Mouse (Mus musculus) CH12.LX (cell line): ENCODE data around the gene Slc7a8. TPM values are rescaled to one million over a fixed set of nuclear protein-coding genes. Genes with fewer than 3 reads are reported as not detected.

Source experiments
- DNase-seq: peaks from one replicate; pipeline ENCODE4 v3.0.0-alpha.2; 2013; ENCODE audit errors: extremely low read depth
- H3K27ac ChIP-seq: 2 replicates; pipeline ENCODE4 v1.5.1; 2012; ENCODE audit warnings: low read depth, mild to moderate bottlenecking, control low read depth, moderate library complexity; ENCODE audit not compliant: insufficient read depth
- H3K27me3 ChIP-seq: replicated peaks from 2 replicates; pipeline ENCODE3; 2012; ENCODE audit warnings: inconsistent platforms
- H3K36me3 ChIP-seq, 2 experiments: replicated peaks in 1 of 2; 2 replicates each; pipeline versions ENCODE3 to v1.6.1; 2012; ENCODE audit warnings: inconsistent platforms in 1 of 2, low read length in 1 of 2, mild to moderate bottlenecking in 1 of 2, mixed read lengths in 1 of 2, moderate library complexity in 1 of 2; ENCODE audit not compliant: control insufficient read depth in 1 of 2, insufficient read depth in 1 of 2
- H3K4me1 ChIP-seq, 2 experiments: 2 replicates each; pipeline ENCODE4 v1.6.1; 2012; ENCODE audit warnings: inconsistent platforms in 1 of 2, moderate library complexity in 1 of 2; ENCODE audit not compliant: insufficient read depth in 2 of 2, control insufficient read depth in 1 of 2
- H3K4me2 ChIP-seq: 2 replicates; pipeline ENCODE4 v1.6.1; 2012; ENCODE audit warnings: low read depth, mild to moderate bottlenecking, control low read depth; ENCODE audit not compliant: poor library complexity, insufficient read depth, severe bottlenecking
- H3K4me3 ChIP-seq, 3 experiments: fragments of 150-350 bp in 1 of 3; sonication (generic) in 1 of 3; replicated peaks in 1 of 3; 2 replicates each; pipeline versions ENCODE3 to v1.5.1; 2011 to 2012; ENCODE audit warnings: low read depth in 2 of 3, low read length in 2 of 3, mild to moderate bottlenecking in 2 of 3, moderate library complexity in 2 of 3, control low read depth in 1 of 3, improper control_type of control experiment in 1 of 3, inconsistent platforms in 1 of 3, mixed read lengths in 1 of 3; ENCODE audit not compliant: poor library complexity in 1 of 3
- H3K79me2 ChIP-seq: replicated peaks from 2 replicates; pipeline ENCODE4 v1.6.1; 2012; ENCODE audit warnings: mild to moderate bottlenecking, moderate library complexity; ENCODE audit not compliant: control insufficient read depth, poor library complexity, insufficient read depth, severe bottlenecking; ENCODE audit errors: extremely low read depth
- H3K9ac ChIP-seq: 2 replicates; pipeline ENCODE4 v1.6.1; 2012; ENCODE audit warnings: low read depth, mild to moderate bottlenecking, control low read depth, moderate library complexity; ENCODE audit not compliant: insufficient read depth
- H3K9me3 ChIP-seq: replicated peaks from 2 replicates; pipeline ENCODE3; 2012; ENCODE audit warnings: low read length, inconsistent platforms, mixed read lengths
- CHD1 ChIP-seq: IDR thresholded peaks from 2 replicates; pipeline ENCODE4 v1.6.1; 2012; ENCODE audit warnings: low read depth, low read length, improper control_type of control experiment, inconsistent platforms
- CHD2 ChIP-seq: IDR thresholded peaks from 2 replicates; pipeline ENCODE4 v1.6.1; 2011; ENCODE audit warnings: low read length, improper control_type of control experiment
- CTCF ChIP-seq, 2 experiments: IDR thresholded peaks in 1 of 2; conservative IDR thresholded peaks in 1 of 2; 2 replicates each; pipeline ENCODE4 v1.5.1; 2011 to 2012; ENCODE audit warnings: low read depth in 2 of 2, low read length in 2 of 2, improper control_type of control experiment in 1 of 2, inconsistent platforms in 1 of 2, mild to moderate bottlenecking in 1 of 2, moderate library complexity in 1 of 2
- ELF1 ChIP-seq: IDR thresholded peaks from 2 replicates; pipeline ENCODE4 v1.6.1; 2014; ENCODE audit warnings: low read depth, mild to moderate bottlenecking, inconsistent platforms, low read length, improper control_type of control experiment
- EP300 ChIP-seq: IDR thresholded peaks from 2 replicates; pipeline ENCODE4 v1.6.1; 2011; ENCODE audit warnings: low read length, improper control_type of control experiment
- IRF4 ChIP-seq: IDR thresholded peaks from 2 replicates; pipeline ENCODE4 v1.6.1; 2014; ENCODE audit warnings: low read depth, mild to moderate bottlenecking, inconsistent platforms, low read length, improper control_type of control experiment
- JUN ChIP-seq: IDR thresholded peaks from 2 replicates; pipeline ENCODE4 v1.6.1; 2011; ENCODE audit warnings: low read depth, mild to moderate bottlenecking, low read length, improper control_type of control experiment, moderate library complexity; ENCODE audit not compliant: insufficient read depth
- JUND ChIP-seq: conservative IDR thresholded peaks from 2 replicates; pipeline ENCODE4 v1.6.1; 2011; ENCODE audit warnings: low read depth, low read length, improper control_type of control experiment
- KAT2A ChIP-seq: IDR thresholded peaks from 2 replicates; pipeline ENCODE4 v1.6.1; 2012; ENCODE audit warnings: low read length, improper control_type of control experiment, inconsistent platforms; ENCODE audit not compliant: insufficient replicate concordance
- MAX ChIP-seq: IDR thresholded peaks from 2 replicates; pipeline ENCODE4 v1.6.1; 2011; ENCODE audit warnings: low read length, improper control_type of control experiment
- MAZ ChIP-seq: IDR thresholded peaks from 2 replicates; pipeline ENCODE4 v1.6.1; 2012; ENCODE audit warnings: low read depth, mild to moderate bottlenecking, inconsistent platforms, low read length, improper control_type of control experiment, moderate library complexity
- MEF2A ChIP-seq: IDR thresholded peaks from 2 replicates; pipeline ENCODE4 v1.6.1; 2014; ENCODE audit warnings: low read depth, mild to moderate bottlenecking, inconsistent platforms, low read length, improper control_type of control experiment, borderline replicate concordance
- MYC ChIP-seq: IDR thresholded peaks from 2 replicates; pipeline ENCODE4 v1.6.1; 2011; ENCODE audit warnings: low read depth, mild to moderate bottlenecking, improper control_type of control experiment, low read length
- NELFE ChIP-seq: IDR thresholded peaks from 2 replicates; pipeline ENCODE4 v1.6.1; 2011; ENCODE audit warnings: low read depth, low read length, improper control_type of control experiment
- NRF1 ChIP-seq: IDR thresholded peaks from 2 replicates; pipeline ENCODE4 v1.6.1; 2014; ENCODE audit warnings: low read depth, mild to moderate bottlenecking, inconsistent platforms, low read length, improper control_type of control experiment, moderate library complexity
- PAX5 ChIP-seq: IDR thresholded peaks from 2 replicates; pipeline ENCODE4 v1.6.1; 2012; ENCODE audit warnings: low read length, inconsistent platforms, mixed read lengths
- POLR2A ChIP-seq: IDR thresholded peaks from 2 replicates; pipeline ENCODE4 v1.6.1; 2011; ENCODE audit warnings: low read depth, mild to moderate bottlenecking, improper control_type of control experiment, low read length
- RAD21 ChIP-seq: IDR thresholded peaks from 2 replicates; pipeline ENCODE4 v1.6.1; 2011; ENCODE audit warnings: low read depth, mild to moderate bottlenecking, low read length, improper control_type of control experiment, moderate library complexity
- SIN3A ChIP-seq: IDR thresholded peaks from 2 replicates; pipeline ENCODE4 v1.6.1; 2012; ENCODE audit warnings: low read length, improper control_type of control experiment, inconsistent platforms
- SMC3 ChIP-seq: IDR thresholded peaks from 2 replicates; pipeline ENCODE4 v1.6.1; 2011; ENCODE audit warnings: low read depth, low read length, improper control_type of control experiment
- TBP ChIP-seq: conservative IDR thresholded peaks from 2 replicates; pipeline ENCODE4 v1.6.1; 2011; ENCODE audit warnings: low read depth, low read length, improper control_type of control experiment
- TCF12 ChIP-seq: IDR thresholded peaks from 2 replicates; pipeline ENCODE4 v1.6.1; 2014; ENCODE audit warnings: low read depth, mild to moderate bottlenecking, inconsistent platforms, low read length, improper control_type of control experiment
- UBTF ChIP-seq: IDR thresholded peaks from 2 replicates; pipeline ENCODE4 v1.6.1; 2012; ENCODE audit warnings: low read depth, mild to moderate bottlenecking, inconsistent platforms, low read length, improper control_type of control experiment, moderate library complexity
- ZC3H11A ChIP-seq: IDR thresholded peaks from 2 replicates; pipeline ENCODE4 v1.6.1; 2012; ENCODE audit warnings: low read depth, mild to moderate bottlenecking, inconsistent platforms, low read length, improper control_type of control experiment
- ZMIZ1 ChIP-seq: IDR thresholded peaks from 2 replicates; pipeline ENCODE4 v1.6.1; 2012; ENCODE audit warnings: low read depth, mild to moderate bottlenecking, inconsistent platforms, low read length, improper control_type of control experiment
- dilution Hi-C: fragments of 300-500 bp; cut with MboI; formaldehyde crosslinking; loops from 2 replicates; pipeline ENCODE4 v1.14.3; 2020; ENCODE audit warnings: low sequenced_read_pairs; ENCODE audit not compliant: extremely low pct_unique_long_range_greater_than_20kb, extremely low pct_ligation_motif_present
- in situ Hi-C: fragments of 300-500 bp; cut with MboI; formaldehyde crosslinking; loops from 3 replicates; pipeline ENCODE4 v1.14.3; 2019; ENCODE audit warnings: low sequenced_read_pairs, low pct_ligation_motif_present, low pct_unique_long_range_greater_than_20kb, mixed read lengths
- polyA plus RNA-seq: library from polyadenylated mRNA; unstranded; fragments of >175 nt; gene quantifications from 2 replicates; pipeline ENCODE4 v1.2.1, GENCODE M21; 2012; ENCODE audit warnings: low read depth; ENCODE audit not compliant: insufficient read length
- total RNA-seq, 2 experiments: library from RNA; depleted of rRNA; stranded (reverse); fragments of 300-350 nt in 1 of 2; fragments of >200 nt in 1 of 2; gene quantifications; 2 replicates each; pipeline ENCODE4 v1.2.3; 2012 to 2014

Gene Slc7a8
- total and polyA plus RNA-seq, 3 experiments: 0.13 to 0.17 TPM; not detected in 1

DNA sequence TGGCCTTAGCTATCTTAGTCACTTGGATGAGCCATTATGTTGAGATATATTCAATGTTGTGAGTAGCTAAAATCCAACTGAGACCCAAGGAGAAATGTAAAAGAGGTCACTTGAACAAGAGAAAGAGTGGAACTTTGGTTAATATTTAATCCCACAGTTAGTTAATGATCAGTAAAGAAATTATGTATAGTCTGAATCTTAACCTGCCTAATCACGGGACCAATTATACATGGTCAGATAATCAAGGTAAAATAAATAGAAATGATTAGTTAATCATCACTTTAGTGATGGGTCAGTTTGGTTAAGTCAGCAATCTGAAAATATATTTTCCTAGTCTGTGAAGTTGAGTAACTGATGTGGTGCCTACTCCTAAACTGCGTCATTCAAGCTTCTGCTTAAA lies 40.6 kb upstream of the Slc7a8 start:
- in situ Hi-C loops: loop anchor here (5.0 kb wide), 1 partner anchor 105 kb away; no protein-coding TSS in a partner anchor
- Histone ChIP-seq H3K79me2 (no peaks in the 10 kb centered on the region), H3K9ac (no peak overlapping the region), H3K4me3 (no peak overlapping the region), H3K27ac (no peak overlapping the region), H3K4me1 (no peaks in the 10 kb centered on the region), H3K36me3 (no peaks in the 10 kb centered on the region), H3K9me3 (no peaks in the 10 kb centered on the region), H3K27me3 (no peaks in the 10 kb centered on the region), H3K4me2 (no peak overlapping the region)
- no peak for DNase-seq
- TF ChIP-seq NELFE (no peak), JUN (no peak), MAX (no peak), CHD1 (no peak), KAT2A (no peak), MYC (no peak), JUND (no peak), ELF1 (no peak), ZC3H11A (no peak), TBP (no peak)
- dilution Hi-C loops: no loop called here

DNA sequence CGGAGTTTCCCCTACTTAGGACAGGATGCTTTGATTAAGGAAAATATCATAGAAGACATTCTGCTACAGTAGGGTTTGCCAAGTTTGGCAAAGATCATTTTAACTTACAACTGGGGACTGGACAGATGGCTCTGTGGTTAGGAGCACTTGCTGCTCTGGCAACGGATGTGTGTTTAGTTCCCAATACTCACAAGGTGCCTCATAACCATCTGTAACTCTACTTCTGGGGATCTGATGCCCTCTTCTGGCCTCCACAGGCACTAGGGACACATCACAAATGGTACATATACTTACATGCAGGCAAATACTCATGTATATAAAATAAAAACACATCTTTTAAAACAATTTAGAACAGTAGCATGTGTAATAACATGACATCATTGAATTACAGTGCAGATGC lies 36.0 kb upstream of the Slc7a8 start:
- no peaks in the 10 kb centered on the region for H3K27me3 ChIP-seq
- dilution Hi-C loops (no loop called here), in situ Hi-C loops (no loop called here)
- TF ChIP-seq RAD21 (peak; percentile 80), MYC (0 out of 2 replicates have a peak, but pooled peaks have one; percentile 31), CHD2 (no peak), NRF1 (no peak), ZMIZ1 (no peak), NELFE (no peak), IRF4 (peak; percentile 26; the same call in 1 of the 2 replicates), TCF12 (no peak), PAX5 (no peak), ZC3H11A (peak; percentile 57), MAZ (no peak), EP300 (no peak), MEF2A (no peak), SMC3 (peak; percentile 79), CTCF (conservative IDR thresholded peaks at IDR 0.05 in 1 of 2, IDR thresholded peaks at IDR 0.05 in 1 of 2; ENCODE audit: low read depth in 2 of 2, low read length in 2 of 2) (peak; percentile 16 to 83; a peak in 2 of 4 replicates), POLR2A (no peak), ELF1 (no peak), SIN3A (no peak), UBTF (no peak)
- no peaks in the 10 kb centered on the region for H3K36me3 ChIP-seq
- no peak overlapping the region for H3K4me2 ChIP-seq
- no peaks in the 10 kb centered on the region for H3K79me2 ChIP-seq
- DNase-seq: peak; percentile 65
- no peaks in the 10 kb centered on the region for H3K9me3 ChIP-seq
- no peak overlapping the region for H3K4me3 ChIP-seq
- no peak overlapping the region for H3K9ac ChIP-seq
- no peak overlapping the region for H3K27ac ChIP-seq
- H3K4me1 ChIP-seq: no peaks in the 10 kb centered on the region
